Mouse (Mus musculus) liver, adult 2 months (tissue): ENCODE data around the gene D17H6S53E. TPM values are rescaled to one million over a fixed set of nuclear protein-coding genes. Genes with fewer than 3 reads are reported as not detected.

ENCODE experiments used
- DNase-seq: peaks from one replicate; pipeline ENCODE4 v3.0.0-alpha.2; 2011; ENCODE audit warnings: low read depth, low spot score; ENCODE audit errors: extremely low read depth
- H3K27ac ChIP-seq: fragments of 200-500 bp; replicated peaks from 2 replicates; pipeline ENCODE4 v1.5.1; 2012; ENCODE audit warnings: low read depth, mild to moderate bottlenecking, control low read depth, inconsistent platforms, low read length; ENCODE audit not compliant: insufficient read depth
- H3K27me3 ChIP-seq: fragments of 200-500 bp; 2 replicates; pipeline ENCODE4 v1.6.1; 2012; ENCODE audit warnings: mild to moderate bottlenecking, moderate library complexity, low read length, inconsistent platforms; ENCODE audit not compliant: control insufficient read depth, insufficient read depth
- H3K36me3 ChIP-seq: fragments of 200-500 bp; 2 replicates; pipeline ENCODE4 v1.6.1; 2012; ENCODE audit warnings: low read length, inconsistent platforms; ENCODE audit not compliant: control insufficient read depth, insufficient read depth
- H3K4me1 ChIP-seq: fragments of 200-500 bp; 2 replicates; pipeline ENCODE4 v1.6.1; 2011; ENCODE audit warnings: low read length; ENCODE audit not compliant: control insufficient read depth, insufficient read depth
- H3K4me3 ChIP-seq: fragments of 200-500 bp; 2 replicates; pipeline ENCODE4 v1.5.1; 2011; ENCODE audit warnings: low read depth, mild to moderate bottlenecking, control low read depth, low read length, moderate library complexity; ENCODE audit not compliant: insufficient read depth
- H3K79me2 ChIP-seq: fragments of 200-500 bp; 2 replicates; pipeline ENCODE4 v1.6.1; 2012; ENCODE audit warnings: inconsistent platforms, mild to moderate bottlenecking, low read length, moderate library complexity; ENCODE audit not compliant: control insufficient read depth, insufficient read depth
- H3K9ac ChIP-seq: fragments of 200-500 bp; 2 replicates; pipeline ENCODE4 v1.6.1; 2012; ENCODE audit warnings: low read depth, mild to moderate bottlenecking, control low read depth, inconsistent platforms, low read length
- CTCF ChIP-seq: fragments of 200-500 bp; IDR thresholded peaks from 2 replicates; pipeline ENCODE4 v1.5.1; 2011; ENCODE audit warnings: low read depth, low read length, control low read depth
- POLR2A ChIP-seq: fragments of 200-500 bp; IDR thresholded peaks from 2 replicates; pipeline ENCODE4 v1.6.1; 2011; ENCODE audit warnings: low read length, control low read depth; ENCODE audit not compliant: insufficient read depth; ENCODE audit errors: extremely low read depth
- WGBS: fragments of 180-500 bp; shearing (Covaris S2); methylation state at CpG from one replicate; pipeline ENCODE4 v1.1.7; 2018; 5-methylcytosine and 5-hydroxymethylcytosine counted together
- polyA plus RNA-seq: library from polyadenylated mRNA; depleted of rRNA; stranded (reverse); fragments of >200 nt; gene quantifications from 2 replicates; pipeline ENCODE4 v1.2.3, GENCODE M21; 2012
- total RNA-seq: library from RNA; depleted of rRNA; stranded (reverse); fragments of >200 nt; gene quantifications from 2 replicates; pipeline ENCODE4 v1.2.3, GENCODE M21; 2014

Gene D17H6S53E
- total and polyA plus RNA-seq, 2 experiments = 9.8 to 18.3 TPM

GRCm38 (mm10) chr17:35080710-35081109, 45.5 kb upstream of the D17H6S53E start:
- Histone ChIP-seq H3K4me3 (no peak overlapping the region), H3K36me3 (no peaks in the 10 kb centered on the region), H3K27me3 (no peaks in the 10 kb centered on the region), H3K79me2 (no peaks in the 10 kb centered on the region), H3K9ac (no peak overlapping the region), H3K4me1 (0 out of 2 replicates have a peak, but pooled peaks cover 2% of the 10 kb centered on the region), H3K27ac (no peak overlapping the region)
- 92% methylated on average over 4 of the region's 4 CpGs for WGBS
- TF ChIP-seq CTCF (no peak), POLR2A (no peak)
- DNase-seq = no peak

GRCm38 (mm10) chr17:35082841-35083576, 43.2 kb upstream of the D17H6S53E start:
- Histone ChIP-seq H3K4me1 (0 out of 2 replicates have a peak, but pooled peaks cover 2% of the 10 kb centered on the region), H3K9ac (no peak overlapping the region), H3K36me3 (no peaks in the 10 kb centered on the region), H3K27ac (no peak overlapping the region), H3K4me3 (no peak overlapping the region), H3K27me3 (no peaks in the 10 kb centered on the region), H3K79me2 (no peaks in the 10 kb centered on the region)
- TF ChIP-seq CTCF (no peak), POLR2A (no peak)
- WGBS = 93% methylated on average over 16 of the region's 16 CpGs
- DNase-seq = no peak

- H3K27me3 ChIP-seq = no peaks in the 10 kb centered on the region
- no peak overlapping the region for H3K27ac ChIP-seq
- H3K36me3 ChIP-seq = no peaks in the 10 kb centered on the region
- H3K4me3 ChIP-seq = no peak overlapping the region
- DNase-seq = no peak
- WGBS = 67% methylated on average over 3 of the region's 3 CpGs
- 0 out of 2 replicates have a peak, but pooled peaks cover 2% of the 10 kb centered on the region for H3K4me1 ChIP-seq
- no peaks in the 10 kb centered on the region for H3K79me2 ChIP-seq
- TF ChIP-seq POLR2A (no peak), CTCF (no peak)
- no peak overlapping the region for H3K9ac ChIP-seq
Measured at GRCm38 (mm10) chr17:35083929-35084497, 42.2 kb upstream of the D17H6S53E start.

GRCm38 (mm10) chr17:35085208-35085865, 40.8 kb upstream of the D17H6S53E start, which contains the start of gene Ly6g6f:
Gene Ly6g6f, minus strand, starts transcription at chr17:35085610.
- Histone ChIP-seq H3K4me1 (peaks cover 3% of the 10 kb centered on the region; the same call in 1 of the 2 replicates), H3K36me3 (no peaks in the 10 kb centered on the region), H3K79me2 (peaks cover 3% of the 10 kb centered on the region; the same call in 1 of the 2 replicates), H3K9ac (no peak within 1 kb of the TSS), H3K4me3 (no peak within 1 kb of the TSS), H3K27ac (no peak within 1 kb of the TSS), H3K27me3 (no peaks in the 10 kb centered on the region)
- TF ChIP-seq CTCF = no peak
- TF ChIP-seq POLR2A = no peak
- 75% methylated on average over 7 of the region's 7 CpGs for WGBS
- DNase-seq = no peak

GRCm38 (mm10) chr17:35088151-35088550, 38.0 kb upstream of the D17H6S53E start:
- peaks cover 7% of the 10 kb centered on the region for H3K79me2 ChIP-seq
- H3K27me3 ChIP-seq = no peaks in the 10 kb centered on the region
- no peak for DNase-seq
- no peak overlapping the region for H3K27ac ChIP-seq
- 41% methylated on average over 2 of the region's 2 CpGs for WGBS
- no peak overlapping the region for H3K9ac ChIP-seq
- 0 out of 2 replicates have a peak, but pooled peaks cover 2% of the 10 kb centered on the region for H3K36me3 ChIP-seq
- no peak overlapping the region for H3K4me3 ChIP-seq
- TF ChIP-seq POLR2A = no peak
- no peak for TF ChIP-seq CTCF
- peaks cover 4% of the 10 kb centered on the region; the same call in 1 of the 2 replicates for H3K4me1 ChIP-seq
